Mouse (Mus musculus): ENCODE results near the gene Cdc42ep2. TPM values are rescaled to one million over a fixed set of nuclear protein-coding genes. Genes with fewer than 3 reads are reported as not detected.
A peak's percentile ranks its signal among the peaks of the same experiment; 100 is the strongest.

The Cdc42ep2 gene
- total and polyA plus RNA-seq, 3 experiments, result 0.76 to 2.2 (median 1.8) TPM

DNA sequence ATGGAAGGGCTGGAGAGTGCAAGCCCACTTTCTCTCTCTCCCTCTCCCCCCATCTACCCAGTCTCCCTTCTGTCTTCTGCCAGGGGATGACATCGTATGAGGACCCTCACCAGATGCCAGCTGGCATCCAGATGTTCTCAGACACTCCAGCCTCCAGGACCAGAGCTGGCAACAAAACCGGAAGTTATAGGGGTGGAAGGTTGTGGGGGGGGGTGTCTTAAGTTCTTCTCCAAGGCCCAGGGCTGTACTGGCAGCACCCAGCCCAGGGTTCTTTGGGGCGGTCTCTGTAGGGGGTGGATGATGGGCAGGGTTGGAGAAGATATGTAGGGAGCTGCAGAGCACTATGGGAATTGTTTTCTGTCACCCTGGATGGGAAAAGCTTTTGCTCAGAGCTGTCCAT is 3.9 kb upstream of the Cdc42ep2 start:
- DNase-seq (ENCODE audit: low spot score), result no peak
- Histone ChIP-seq H3K27me3 (ENCODE audit: insufficient read depth, low read length) (peaks cover 44% of the 10 kb centered on the region), H3K9me3 (replicated peaks) (no peaks in the 10 kb centered on the region), H3K4me3 (ENCODE audit: low read depth, low read length) (no peak overlapping the region), H3K36me3 (replicated peaks) (no peaks in the 10 kb centered on the region), H3K4me1 (ENCODE audit: insufficient read depth, low read depth, low read length) (peaks cover 53% of the 10 kb centered on the region)
- no peak for TF ChIP-seq POLR2AphosphoS5 (IDR thresholded peaks at IDR 0.05; ENCODE audit: insufficient replicate concordance, low read depth, low read length)
- TF ChIP-seq GATA2 (IDR thresholded peaks at IDR 0.05; ENCODE audit: borderline replicate concordance, low read depth, low read length), result no peak
- TF ChIP-seq GATA1 (IDR thresholded peaks at IDR 0.05; ENCODE audit: borderline replicate concordance, low read length), result no peak
- TF ChIP-seq CTCF (IDR thresholded peaks at IDR 0.05; ENCODE audit: low read depth, low read length), result no peak
- TF ChIP-seq TAL1 (conservative IDR thresholded peaks at IDR 0.05; ENCODE audit: low read depth, low read length), result no peak
- no peak for ATAC-seq (ENCODE audit: extremely low read depth, insufficient number of reproducible peaks, low FRiP score, poor library complexity, severe bottlenecking)

DNA sequence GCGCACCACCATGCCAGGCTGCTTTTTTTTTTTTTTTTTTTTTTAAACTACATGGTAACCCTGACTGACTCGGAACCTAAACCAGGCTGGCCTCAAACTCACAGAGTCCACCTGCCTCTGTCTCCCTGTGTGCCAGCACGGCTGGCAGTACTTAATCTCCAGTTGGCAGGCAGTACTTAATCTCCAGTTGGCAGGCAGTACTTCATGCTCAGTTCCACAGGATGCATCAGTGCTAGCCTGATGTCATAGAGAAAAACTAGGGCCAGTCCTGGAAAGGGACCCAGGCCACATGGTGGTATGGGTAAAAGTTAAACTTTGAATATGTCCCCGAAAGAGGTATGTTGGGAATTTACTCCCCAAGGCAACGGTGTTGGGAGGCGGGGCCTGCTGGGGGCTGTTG is 3.5 kb upstream of the Cdc42ep2 start:
- no peaks in the 10 kb centered on the region for H3K36me3 ChIP-seq (replicated peaks)
- DNase-seq (ENCODE audit: low spot score) (no peak), ATAC-seq (ENCODE audit: extremely low read depth, insufficient number of reproducible peaks, low FRiP score, poor library complexity, severe bottlenecking) (no peak)
- TF ChIP-seq GATA1 (IDR thresholded peaks at IDR 0.05; ENCODE audit: borderline replicate concordance, low read length), result no peak
- no peak for TF ChIP-seq TAL1 (conservative IDR thresholded peaks at IDR 0.05; ENCODE audit: low read depth, low read length)
- TF ChIP-seq CTCF (IDR thresholded peaks at IDR 0.05; ENCODE audit: low read depth, low read length), result no peak
- no peak for TF ChIP-seq GATA2 (IDR thresholded peaks at IDR 0.05; ENCODE audit: borderline replicate concordance, low read depth, low read length)
- no peak for TF ChIP-seq POLR2AphosphoS5 (IDR thresholded peaks at IDR 0.05; ENCODE audit: insufficient replicate concordance, low read depth, low read length)
- H3K9me3 ChIP-seq (replicated peaks), result no peaks in the 10 kb centered on the region
- peaks cover 44% of the 10 kb centered on the region for H3K27me3 ChIP-seq (ENCODE audit: insufficient read depth, low read length)
- H3K4me3 ChIP-seq (ENCODE audit: low read depth, low read length), result no peak overlapping the region
- peaks cover 56% of the 10 kb centered on the region for H3K4me1 ChIP-seq (ENCODE audit: insufficient read depth, low read depth, low read length)

DNA sequence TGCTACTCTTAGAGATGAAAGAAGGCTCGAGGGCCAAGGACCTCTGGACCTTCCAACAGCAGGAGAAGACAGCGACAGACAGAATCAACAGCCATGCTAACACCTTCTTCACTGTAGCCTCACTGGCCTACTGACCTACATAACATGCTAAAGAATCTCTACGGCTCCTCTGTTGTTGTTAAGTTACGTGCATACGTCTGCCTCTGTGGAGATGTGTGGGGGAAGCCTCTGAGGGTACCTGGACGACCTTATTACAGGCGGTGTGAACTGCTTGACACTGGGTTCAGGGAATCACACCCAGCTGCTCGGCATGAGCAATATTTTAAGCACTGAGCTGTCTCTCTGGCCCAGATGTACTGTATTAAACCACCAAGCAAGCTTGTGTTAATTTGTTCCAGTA is 2.9 kb upstream of the Cdc42ep2 start:
- DNase-seq (ENCODE audit: low spot score), result no peak
- TF ChIP-seq GATA1 (IDR thresholded peaks at IDR 0.05; ENCODE audit: borderline replicate concordance, low read length), result no peak
- no peak for TF ChIP-seq POLR2AphosphoS5 (IDR thresholded peaks at IDR 0.05; ENCODE audit: insufficient replicate concordance, low read depth, low read length)
- TF ChIP-seq CTCF (IDR thresholded peaks at IDR 0.05; ENCODE audit: low read depth, low read length), result no peak
- no peak for TF ChIP-seq GATA2 (IDR thresholded peaks at IDR 0.05; ENCODE audit: borderline replicate concordance, low read depth, low read length)
- no peak for TF ChIP-seq TAL1 (conservative IDR thresholded peaks at IDR 0.05; ENCODE audit: low read depth, low read length)
- Histone ChIP-seq H3K9me3 (replicated peaks) (no peaks in the 10 kb centered on the region), H3K4me1 (ENCODE audit: insufficient read depth, low read depth, low read length) (peaks cover 62% of the 10 kb centered on the region), H3K4me3 (ENCODE audit: low read depth, low read length) (no peak overlapping the region), H3K27me3 (ENCODE audit: insufficient read depth, low read length) (peaks cover 39% of the 10 kb centered on the region), H3K36me3 (replicated peaks) (no peaks in the 10 kb centered on the region)
- ATAC-seq (ENCODE audit: extremely low read depth, insufficient number of reproducible peaks, low FRiP score, poor library complexity, severe bottlenecking), result no peak

GRCm38 (mm10) chr19:5927026-5927425 is 2.4 kb upstream of the Cdc42ep2 start:
- peaks cover 36% of the 10 kb centered on the region for H3K27me3 ChIP-seq (ENCODE audit: insufficient read depth, low read length)
- H3K4me3 ChIP-seq (ENCODE audit: low read depth, low read length), result no peak overlapping the region
- ATAC-seq (ENCODE audit: extremely low read depth, insufficient number of reproducible peaks, low FRiP score, poor library complexity, severe bottlenecking) (no peak), DNase-seq (ENCODE audit: low spot score) (no peak)
- TF ChIP-seq CTCF (IDR thresholded peaks at IDR 0.05; ENCODE audit: low read depth, low read length) (no peak), GATA2 (IDR thresholded peaks at IDR 0.05; ENCODE audit: borderline replicate concordance, low read depth, low read length) (no peak), GATA1 (IDR thresholded peaks at IDR 0.05; ENCODE audit: borderline replicate concordance, low read length) (no peak), POLR2AphosphoS5 (IDR thresholded peaks at IDR 0.05; ENCODE audit: insufficient replicate concordance, low read depth, low read length) (no peak), TAL1 (conservative IDR thresholded peaks at IDR 0.05; ENCODE audit: low read depth, low read length) (no peak)
- H3K9me3 ChIP-seq (replicated peaks), result no peaks in the 10 kb centered on the region
- no peaks in the 10 kb centered on the region for H3K36me3 ChIP-seq (replicated peaks)
- H3K4me1 ChIP-seq (ENCODE audit: insufficient read depth, low read depth, low read length), result peaks cover 67% of the 10 kb centered on the region

GRCm38 (mm10) chr19:5925311-5925855 is 767 bp upstream of the Cdc42ep2 start:
- Histone ChIP-seq H3K36me3 (replicated peaks) (peaks cover 4% of the 10 kb centered on the region), H3K9me3 (replicated peaks) (no peaks in the 10 kb centered on the region), H3K4me1 (ENCODE audit: insufficient read depth, low read depth, low read length) (peaks cover 83% of the 10 kb centered on the region), H3K4me3 (ENCODE audit: low read depth, low read length) (no peak overlapping the region), H3K27me3 (ENCODE audit: insufficient read depth, low read length) (peaks cover 29% of the 10 kb centered on the region)
- DNase-seq (ENCODE audit: low spot score) (no peak), ATAC-seq (ENCODE audit: extremely low read depth, insufficient number of reproducible peaks, low FRiP score, poor library complexity, severe bottlenecking) (no peak)
- TF ChIP-seq POLR2AphosphoS5 (IDR thresholded peaks at IDR 0.05; ENCODE audit: insufficient replicate concordance, low read depth, low read length), result no peak

DNA sequence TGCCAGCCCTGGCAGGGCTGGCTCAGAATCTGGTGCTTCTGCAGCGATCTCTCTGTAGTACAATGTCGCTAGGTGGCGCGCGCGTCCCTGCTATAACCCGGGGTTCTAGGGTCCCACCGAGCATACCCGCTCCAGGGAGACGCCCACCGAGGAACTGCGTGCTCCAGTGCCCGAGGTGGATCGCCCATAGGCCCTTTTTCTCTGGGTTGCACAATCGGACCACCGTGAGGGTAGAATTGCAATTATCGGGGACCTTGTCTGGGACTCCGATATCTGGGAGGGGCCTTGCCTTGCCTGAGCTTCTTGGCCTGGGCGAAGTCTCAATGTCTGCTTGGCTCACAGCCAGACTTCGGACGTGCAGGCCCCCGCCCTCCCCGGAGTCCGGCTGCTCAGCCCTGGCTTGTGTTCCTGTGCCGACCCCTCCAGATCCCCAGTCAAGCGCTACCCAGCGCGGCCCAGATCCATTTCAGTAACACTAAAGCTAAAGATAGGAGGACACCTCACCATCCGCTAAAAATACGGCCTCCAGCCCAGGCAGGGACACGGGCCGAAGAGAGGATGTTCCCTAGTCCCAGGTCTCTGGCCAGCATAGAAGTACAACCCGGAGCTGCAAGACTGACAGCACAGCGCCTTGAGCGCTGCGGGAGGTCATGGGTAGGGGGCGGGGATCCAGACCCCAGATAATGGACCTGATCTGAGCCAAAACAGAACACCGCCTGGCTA is 465 bp downstream of the Cdc42ep2 start:
- Histone ChIP-seq H3K36me3 (replicated peaks) (peaks cover 8% of the 10 kb centered on the region), H3K4me3 (ENCODE audit: low read depth, low read length) (peak overlapping the region; percentile 74), H3K4me1 (ENCODE audit: insufficient read depth, low read depth, low read length) (peaks cover 76% of the 10 kb centered on the region), H3K27me3 (ENCODE audit: insufficient read depth, low read length) (peaks cover 21% of the 10 kb centered on the region), H3K9me3 (replicated peaks) (no peaks in the 10 kb centered on the region)
- DNase-seq (ENCODE audit: low spot score), result peak; percentile 71
- no peak for ATAC-seq (ENCODE audit: extremely low read depth, insufficient number of reproducible peaks, low FRiP score, poor library complexity, severe bottlenecking)
- peak; percentile 53 for TF ChIP-seq CTCF (IDR thresholded peaks at IDR 0.05; ENCODE audit: low read depth, low read length)
- no peak for TF ChIP-seq GATA2 (IDR thresholded peaks at IDR 0.05; ENCODE audit: borderline replicate concordance, low read depth, low read length)

Measured in G1E (cell line).